Mouse (Mus musculus) c-Kit-negative CD71-positive TER-119-positive erythroid progenitor cells, embryonic 14.5 days (primary cell): ENCODE results near the gene Slc26a8.

ENCODE experiments used
- DNase-seq: peaks from one replicate; pipeline ENCODE4 v3.0.0-alpha.2; 2013; ENCODE audit warnings: low read depth, low spot score

The Slc26a8 gene

DNA sequence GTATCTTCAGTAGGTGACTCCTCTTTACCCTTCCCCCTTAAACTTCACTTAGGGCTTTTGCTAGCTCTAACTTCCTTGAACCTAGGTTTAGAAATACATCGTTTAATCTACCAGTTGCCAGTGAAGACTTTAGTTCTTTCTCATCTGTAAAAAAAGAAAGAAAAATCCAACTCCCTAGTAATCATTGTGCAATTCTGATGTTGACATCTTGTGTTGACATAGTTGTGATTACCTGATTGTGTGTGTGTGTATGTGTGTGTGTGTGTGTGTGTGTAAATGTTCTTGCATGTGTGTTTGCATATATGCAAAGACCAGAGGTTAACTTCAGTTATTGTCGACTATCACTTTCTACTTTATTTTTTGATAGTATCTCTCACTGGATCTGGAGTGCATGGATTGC lies 8.6 kb upstream of the Slc26a8 start:
- no peak for DNase-seq

DNA sequence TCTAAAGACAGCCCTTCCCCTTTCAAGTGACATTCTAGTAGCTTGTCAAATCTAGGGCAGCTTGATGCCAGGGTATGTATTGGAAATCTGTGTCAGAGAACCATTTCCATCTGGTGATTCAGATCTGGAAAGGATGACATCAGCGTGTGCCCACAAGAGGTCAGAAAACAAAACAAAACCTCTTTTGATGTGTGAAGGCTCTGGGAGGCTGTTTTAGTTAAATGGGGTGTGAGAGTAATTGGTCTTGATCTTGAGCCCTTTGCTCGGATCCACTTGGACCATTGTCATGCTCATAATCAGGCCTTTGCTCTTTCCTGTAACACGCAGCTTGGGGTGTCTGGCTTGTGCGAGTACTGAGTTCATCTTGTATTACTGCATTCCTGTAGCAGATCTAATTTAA lies 8.2 kb upstream of the Slc26a8 start:
- no peak for DNase-seq

- no peak for DNase-seq
Observed at GRCm38 (mm10) chr17:28697290-28698195, 7.5 kb upstream of the Slc26a8 start.

DNA sequence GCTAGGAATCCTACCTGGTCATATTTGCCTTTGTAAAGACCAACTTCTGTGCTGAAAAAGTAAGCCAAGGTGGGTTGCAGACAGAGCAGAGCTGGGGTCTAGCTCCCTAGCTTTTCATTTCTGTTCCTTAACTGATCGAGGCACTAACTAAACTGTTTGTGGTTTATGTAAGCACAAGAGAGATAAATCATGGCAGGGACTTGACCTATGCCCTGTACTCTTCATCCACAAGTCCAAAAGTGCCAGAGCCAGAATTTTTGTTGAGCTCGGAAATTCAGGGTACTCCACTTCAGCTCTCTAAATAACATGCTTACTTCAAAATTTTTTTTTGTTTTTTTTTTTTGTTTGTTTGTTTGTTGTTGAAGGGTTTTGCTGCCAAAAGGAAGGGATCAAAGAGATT lies 6.6 kb upstream of the Slc26a8 start:
- DNase-seq = no peak

DNA sequence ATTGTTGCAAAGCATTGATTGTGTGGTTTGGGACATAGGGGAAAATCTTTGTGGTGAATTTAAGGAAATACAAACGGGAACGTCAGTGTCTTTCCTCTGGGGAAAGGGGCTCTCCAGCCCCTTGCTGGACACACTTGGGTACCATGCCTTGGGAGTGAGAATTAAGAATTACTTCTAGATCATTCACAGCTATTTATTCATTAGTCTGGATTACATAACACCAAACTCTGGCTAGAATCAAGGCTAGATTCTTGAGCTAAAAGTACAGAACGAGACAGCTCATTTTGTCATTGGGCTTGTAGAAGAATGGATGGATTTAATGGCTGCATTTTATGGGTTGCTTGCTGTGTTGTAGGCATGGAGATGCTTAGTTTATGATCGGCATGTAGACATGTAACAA lies 4.8 kb upstream of the Slc26a8 start:
- no peak for DNase-seq

GRCm38 (mm10) chr17:28694078-28694477 lies 4.0 kb upstream of the Slc26a8 start:
- DNase-seq = no peak

- no peak for DNase-seq
Observed at GRCm38 (mm10) chr17:28693086-28693485, 3.1 kb upstream of the Slc26a8 start.

DNA sequence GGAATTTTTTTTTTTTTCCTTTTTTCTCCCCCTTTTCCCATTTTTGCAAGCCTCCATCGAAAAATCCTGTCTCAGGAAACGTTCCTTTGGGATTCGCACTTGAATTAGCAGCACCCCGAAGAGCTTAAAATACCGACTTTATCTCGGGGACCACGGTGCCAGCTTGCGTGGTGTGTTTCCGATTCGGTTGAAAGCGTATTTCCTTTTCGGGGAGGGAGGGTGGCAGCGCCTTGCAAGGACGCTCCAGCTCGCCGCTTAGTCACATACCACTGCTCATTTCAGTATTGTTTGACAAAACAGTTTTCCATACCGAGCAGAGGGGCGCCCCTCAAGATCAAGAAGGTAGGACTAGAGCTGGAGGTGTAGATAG lies 2.3 kb upstream of the Slc26a8 start:
- DNase-seq = peak; percentile 50

GRCm38 (mm10) chr17:28691687-28692340 lies 1.8 kb upstream of the Slc26a8 start:
- peak; percentile 43 for DNase-seq

DNA sequence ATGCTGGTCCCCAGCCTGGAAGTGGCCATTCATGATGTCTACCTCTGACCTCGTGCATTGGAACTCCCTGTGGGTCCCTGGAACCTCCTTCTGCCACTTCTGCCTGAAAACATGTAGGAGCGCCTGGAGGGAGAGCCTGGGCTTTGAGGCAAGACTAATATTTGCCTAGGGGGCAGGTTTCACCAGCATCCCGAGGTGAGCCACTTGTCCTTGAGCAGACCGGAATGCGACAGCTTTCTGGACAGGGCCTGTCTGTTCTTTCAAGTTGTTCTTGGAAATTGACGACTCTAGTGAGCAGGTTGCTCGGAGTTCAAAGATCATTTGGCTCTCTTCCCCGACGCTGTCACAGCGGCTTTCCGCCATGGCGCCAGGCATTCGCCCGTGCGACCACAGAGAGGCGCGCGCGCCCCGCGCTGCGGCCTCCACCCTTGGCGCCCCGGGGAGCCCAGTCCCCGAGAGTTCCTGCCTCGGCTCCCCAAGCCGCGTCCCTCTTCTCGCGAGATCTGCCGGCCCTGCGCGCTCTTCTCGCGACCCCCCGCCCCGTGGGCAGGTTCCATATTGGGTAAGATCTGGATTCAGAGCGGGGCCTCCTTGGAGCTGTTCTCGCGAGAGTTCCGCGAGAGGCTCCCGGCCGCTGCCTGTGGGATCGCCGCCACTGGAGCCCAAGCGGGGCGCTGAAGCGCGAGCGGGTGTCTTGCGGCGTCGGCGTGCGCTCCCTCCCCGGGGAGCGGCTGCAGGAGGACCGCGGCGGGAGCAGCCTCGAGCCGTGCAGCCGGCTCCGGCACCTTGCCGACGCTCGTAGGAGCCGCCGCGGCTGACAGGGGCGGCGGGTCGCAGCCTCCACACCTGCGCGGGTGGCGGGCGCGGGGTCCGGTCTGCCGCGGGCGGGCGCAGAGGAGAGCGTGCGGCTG lies 998 bp upstream of the Slc26a8 start, which contains the start of gene Mapk14:
Gene Mapk14 (plus strand): TSS at position 554 of the 911 bp plus-strand sequence.
- peak; percentile 99 for DNase-seq

DNA sequence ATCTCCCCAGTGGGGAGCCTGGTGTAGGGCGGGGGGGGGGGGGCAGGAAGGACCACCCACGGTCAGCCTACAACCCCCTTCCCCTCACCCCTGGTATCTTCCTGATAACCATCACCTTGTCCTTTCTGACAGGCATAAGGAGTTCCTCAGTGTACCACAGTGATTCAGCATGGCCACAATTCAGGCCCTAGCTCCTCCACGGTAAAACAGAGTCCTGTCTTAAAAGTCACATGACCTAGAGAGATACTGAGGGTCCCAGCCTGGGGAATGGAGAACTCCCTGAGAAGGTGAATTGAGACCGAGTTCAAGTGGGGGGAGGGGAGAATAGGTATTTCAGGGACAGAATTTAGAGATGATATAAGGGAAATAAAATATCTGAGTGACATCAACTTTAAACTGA lies 2.7 kb downstream of the Slc26a8 start:
- DNase-seq = no peak

DNA sequence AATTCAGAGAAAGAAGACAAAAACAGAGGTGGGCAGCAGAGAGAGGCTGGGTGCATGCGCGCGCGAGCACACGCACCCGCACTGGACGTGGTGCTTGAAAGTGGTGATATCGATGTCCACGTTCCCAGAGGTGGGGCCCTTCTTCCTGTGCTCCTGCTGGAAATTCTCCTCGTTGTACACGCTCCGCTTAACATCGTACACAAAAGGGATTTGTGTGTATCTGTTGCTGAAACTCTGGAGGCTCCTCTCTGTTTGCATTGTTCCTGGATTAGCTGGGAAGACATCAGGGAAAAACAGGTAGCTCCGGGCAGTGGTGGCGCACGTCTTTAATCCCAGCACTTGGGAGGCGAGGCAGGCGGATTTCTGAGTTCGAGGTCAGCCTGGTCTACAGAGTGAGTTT lies 5.4 kb downstream of the Slc26a8 start:
- no peak for DNase-seq

DNA sequence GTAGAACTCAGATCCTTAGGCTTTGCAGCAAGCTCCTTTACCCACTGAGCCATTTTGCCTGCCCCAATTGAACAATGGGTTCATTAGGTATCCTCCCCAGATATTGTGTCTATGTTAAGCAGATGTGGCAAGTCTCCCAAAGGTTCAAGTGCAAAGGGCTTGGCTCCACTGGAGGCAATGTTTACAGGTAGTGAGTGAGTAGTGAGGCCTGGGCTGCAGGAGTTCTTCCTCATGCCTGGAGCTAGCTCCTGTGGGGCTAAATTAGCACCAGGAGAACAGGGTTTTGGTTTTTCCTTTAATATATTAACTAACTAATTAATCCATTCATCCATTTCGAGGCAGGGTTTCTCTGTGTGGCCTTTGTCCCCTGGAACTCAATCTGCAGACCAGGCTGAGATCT lies 6.4 kb downstream of the Slc26a8 start:
- DNase-seq = no peak

DNA sequence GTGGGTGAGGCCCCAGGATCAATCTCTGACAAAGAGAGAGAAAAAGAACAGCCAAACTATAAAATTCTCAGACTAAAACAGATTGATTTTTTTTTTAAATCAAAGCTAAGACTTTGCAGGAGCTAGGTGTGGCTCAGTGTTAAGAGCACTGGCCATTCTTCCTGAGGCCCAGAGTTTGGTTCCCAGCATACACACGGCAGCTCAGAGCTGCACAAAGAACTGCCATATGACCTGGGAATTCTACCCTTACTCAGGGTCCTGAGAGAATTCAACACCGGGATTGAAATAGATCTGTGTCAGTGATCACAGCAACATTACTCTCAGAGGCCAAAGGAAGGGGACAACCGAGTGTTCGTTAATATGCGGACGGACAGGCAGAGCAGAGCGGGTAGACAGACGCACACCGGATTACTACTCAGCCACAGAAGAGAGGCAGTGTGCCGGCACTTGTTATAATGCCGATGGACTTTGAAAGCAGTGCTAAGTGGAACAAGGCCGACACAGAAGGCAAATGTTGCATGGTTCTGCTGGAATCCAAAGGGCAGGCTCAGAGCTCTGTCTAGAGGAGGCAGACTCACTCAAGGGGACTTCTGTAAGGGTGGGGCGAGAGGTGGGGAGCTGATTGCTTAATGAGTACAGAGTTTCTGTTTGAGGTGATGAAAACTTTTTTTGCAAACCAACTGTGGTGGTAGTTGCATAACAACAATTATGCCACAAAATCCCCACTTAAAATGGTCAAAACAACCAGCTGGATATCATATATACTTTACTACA lies 7.5 kb downstream of the Slc26a8 start:
- DNase-seq = no peak

DNA sequence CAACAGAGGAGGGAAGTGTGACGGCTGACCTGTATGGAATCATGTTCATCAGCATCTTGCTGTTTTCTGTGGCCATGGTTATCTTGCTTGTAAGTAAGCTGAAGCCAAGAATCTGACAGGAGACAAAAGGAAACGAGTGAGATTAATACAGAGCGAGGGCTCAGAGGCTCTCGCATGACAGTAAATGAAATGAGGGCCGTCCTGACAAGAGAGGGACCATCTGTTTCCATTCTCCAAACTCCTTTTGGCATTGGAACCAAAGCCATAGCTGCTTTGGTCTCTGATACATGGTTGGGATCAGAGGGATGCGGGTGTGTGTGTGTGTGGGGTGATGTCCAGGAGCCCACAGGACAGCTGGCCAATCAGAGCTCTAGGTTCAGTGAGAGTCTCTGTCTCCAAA lies 30.5 kb downstream of the Slc26a8 start:
- DNase-seq = no peak

DNA sequence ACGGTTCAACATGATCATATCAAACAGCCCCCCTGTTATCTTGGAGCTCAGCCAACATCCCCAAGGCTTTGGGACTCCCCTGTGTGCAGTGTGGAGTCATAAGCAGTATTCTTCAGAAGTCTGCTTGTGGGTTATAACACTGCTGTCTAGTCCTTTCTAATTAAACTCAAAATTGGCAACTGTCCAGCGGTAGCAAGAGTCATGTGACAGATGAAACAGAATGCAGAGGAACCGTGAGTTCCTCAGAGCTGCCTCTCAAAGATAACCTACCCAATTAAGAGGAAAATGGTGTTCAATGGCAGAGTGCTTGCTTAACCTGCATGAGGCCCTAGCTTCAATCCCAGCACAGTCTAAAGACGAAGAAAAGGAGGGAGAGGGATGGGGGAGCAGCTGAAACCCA lies 32.1 kb downstream of the Slc26a8 start:
- DNase-seq = no peak

DNA sequence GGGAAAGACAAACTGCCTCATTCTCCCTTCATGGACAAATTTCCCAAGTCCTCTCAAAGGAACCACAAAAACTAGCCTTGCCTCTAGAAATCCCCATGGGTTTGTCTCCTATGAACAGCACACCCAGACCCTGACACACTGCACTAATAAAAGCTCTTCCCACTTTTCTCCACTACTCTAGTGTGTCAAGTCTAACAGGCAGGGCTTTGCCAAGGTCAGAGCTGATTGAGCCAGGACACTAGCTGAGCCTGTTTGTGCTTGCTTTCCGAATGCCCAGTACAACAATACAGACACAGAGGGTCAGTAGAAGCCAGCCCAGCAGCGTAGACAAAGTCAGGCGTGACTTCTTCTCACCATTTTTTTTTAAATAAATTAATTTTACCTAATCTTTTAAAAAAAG lies 39.8 kb downstream of the Slc26a8 start:
- no peak for DNase-seq

DNA sequence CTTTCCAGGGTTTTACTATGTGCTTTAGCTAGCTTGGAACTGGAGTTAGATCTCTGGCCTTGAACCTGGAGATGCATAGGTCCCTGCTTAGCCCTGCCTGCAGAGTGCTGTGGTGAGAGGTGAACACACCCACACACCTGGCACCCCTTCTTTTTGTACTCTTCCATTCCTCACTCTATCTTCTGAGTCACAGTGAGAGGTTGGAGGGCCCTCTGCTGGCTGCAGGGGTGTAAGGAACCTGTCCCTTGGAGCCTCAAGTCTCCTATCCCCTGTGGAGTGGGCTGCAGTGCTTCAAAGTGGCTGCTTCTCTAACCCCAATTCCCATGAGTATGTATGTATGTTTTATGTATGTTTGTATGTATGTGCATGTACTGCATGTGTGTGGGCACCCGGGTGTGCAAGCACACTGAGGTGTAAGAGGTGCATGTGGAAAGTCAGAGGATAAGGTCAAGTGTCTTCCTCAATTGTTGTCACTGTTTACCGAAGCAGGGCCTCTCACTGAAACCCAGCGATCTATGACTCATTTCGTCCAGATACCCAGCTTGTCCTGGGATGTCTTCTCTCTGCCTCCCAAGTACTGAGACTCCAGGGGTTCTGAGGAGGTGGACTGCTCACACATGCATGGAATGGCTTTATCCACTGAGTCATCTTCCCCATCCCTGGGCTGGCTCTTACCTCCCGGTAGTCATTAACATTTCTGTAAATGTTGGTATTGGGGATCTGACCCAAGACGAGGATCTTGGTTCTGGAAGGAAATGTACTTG lies 41.2 kb downstream of the Slc26a8 start:
- DNase-seq = no peak

DNA sequence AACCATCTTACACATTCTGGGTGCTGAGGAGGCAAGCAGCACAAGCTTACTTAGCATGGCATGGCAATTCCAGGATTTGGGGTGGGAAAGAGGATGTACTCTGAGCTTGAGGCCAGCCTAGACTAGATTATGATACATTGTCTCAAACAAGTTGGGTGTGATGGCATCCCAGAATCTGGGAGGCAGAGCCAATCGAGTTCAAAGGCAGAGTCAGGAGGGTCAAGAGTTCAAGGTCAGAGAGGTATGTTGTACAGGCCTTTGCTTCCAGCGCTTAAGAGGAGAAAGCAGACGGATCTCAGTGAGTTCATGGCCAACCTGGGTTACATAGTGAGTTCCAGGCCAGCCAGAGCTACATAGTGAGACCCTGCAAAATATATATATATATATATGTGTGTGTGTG lies 43.8 kb downstream of the Slc26a8 start:
- no peak for DNase-seq

DNA sequence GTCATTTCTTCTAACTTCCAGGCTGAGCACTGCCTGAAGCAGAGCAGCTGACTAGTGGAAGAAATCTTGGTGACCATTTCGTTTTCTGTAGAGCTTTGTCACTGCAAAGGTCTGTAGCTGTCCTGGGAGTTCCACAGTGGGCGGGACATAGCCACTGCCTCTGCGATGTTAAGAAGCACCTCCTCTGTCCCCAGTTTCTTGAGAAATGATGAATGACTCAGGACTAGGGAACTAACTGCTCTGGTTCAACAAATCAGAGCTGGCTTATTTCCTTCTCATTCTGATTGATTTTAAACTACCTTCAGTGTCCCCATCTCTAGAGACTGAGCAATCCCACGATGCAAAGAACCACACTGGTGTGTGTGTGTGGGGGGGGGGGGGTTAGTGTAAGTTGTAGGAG lies 45.9 kb downstream of the Slc26a8 start:
- DNase-seq = no peak

GRCm38 (mm10) chr17:28643697-28644096 lies 46.3 kb downstream of the Slc26a8 start:
- DNase-seq = no peak
